Mouse (Mus musculus): ENCODE measurements around the gene Isg20l2. TPM values are rescaled to one million over a fixed set of nuclear protein-coding genes. Genes with fewer than 3 reads are reported as not detected.
"Not testable (repeated sequence)": the region's sequence is repeated elsewhere in the genome, so short reads cannot be mapped to it uniquely, and the experiment has no call there.

Isg20l2 gene
- 43.5 and 49.4 TPM in 2 replicates for polyA plus RNA-seq (2015; fragmentation: Nextera tagmentation; extraction: Ambion mirVana)

DNA sequence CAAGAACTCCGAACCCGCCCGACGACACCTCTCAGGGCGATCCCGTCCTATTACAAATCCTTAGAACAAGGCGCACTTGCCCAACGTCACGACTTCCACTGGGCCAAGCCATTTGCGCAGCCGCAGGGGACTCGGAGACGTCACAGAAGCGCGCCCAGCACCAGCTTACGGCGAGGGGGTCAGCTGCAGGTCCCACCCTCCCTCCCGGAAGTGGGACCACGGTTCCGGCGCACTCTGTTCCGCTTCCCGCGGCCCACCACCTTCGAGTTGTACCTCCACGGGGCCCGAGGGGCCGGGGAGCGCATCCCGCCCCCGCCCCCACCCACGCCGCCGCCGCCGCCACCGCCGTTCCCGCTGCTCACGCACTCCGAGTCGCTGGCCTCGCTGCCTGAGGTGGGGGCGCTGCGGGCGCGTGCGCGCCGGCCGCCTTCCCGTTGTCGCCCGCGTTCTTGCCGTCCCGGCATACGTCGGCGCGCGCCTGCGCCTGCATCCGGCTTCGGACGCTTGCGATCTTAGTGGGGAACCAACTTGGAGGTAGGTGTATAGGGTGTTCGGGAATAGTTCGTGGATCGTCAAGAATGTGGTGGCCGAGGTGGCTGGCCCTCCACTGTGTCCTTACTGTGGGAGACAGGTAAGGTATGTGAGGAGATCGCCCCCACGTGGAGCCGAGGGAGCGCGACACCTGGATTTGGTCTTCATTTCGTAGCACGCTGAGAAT lies at the start of gene Isg20l2, which contains the start of gene Rrnad1:
Gene Isg20l2 (plus strand): TSS at position 237 of the 718 bp plus-strand sequence.
Gene Rrnad1 (minus strand): TSS at position 640 of the 718 bp plus-strand sequence.
- H3K36me3 ChIP-seq (ENCODE audit: control insufficient read depth, insufficient read depth), result peaks cover 17% of the 10 kb centered on the region
- peak within 1 kb of the TSS; percentile 87 for H3K4me2 ChIP-seq (ENCODE audit: low read length)
- peak within 1 kb of the TSS; percentile 84 for H3K9ac ChIP-seq (replicated peaks; ENCODE audit: low read depth, low read length)
- WGBS, result under 1% methylated on average over 63 of the region's 78 CpGs
- no peaks in the 10 kb centered on the region for H3K27me3 ChIP-seq (replicated peaks; ENCODE audit: control insufficient read depth, insufficient read depth, low read length)
- peak; percentile 98 for ATAC-seq
- no peaks in the 10 kb centered on the region for H3K9me3 ChIP-seq (ENCODE audit: control insufficient read depth, low read length)
- peak within 1 kb of the TSS; percentile 87 for H3K27ac ChIP-seq (ENCODE audit: low read length)
- peaks cover 46% of the 10 kb centered on the region for H3K4me1 ChIP-seq (replicated peaks; ENCODE audit: control insufficient read depth, insufficient read depth, low read length)
- H3K4me3 ChIP-seq (replicated peaks; ENCODE audit: low read length), result peak within 1 kb of the TSS; percentile 84

DNA sequence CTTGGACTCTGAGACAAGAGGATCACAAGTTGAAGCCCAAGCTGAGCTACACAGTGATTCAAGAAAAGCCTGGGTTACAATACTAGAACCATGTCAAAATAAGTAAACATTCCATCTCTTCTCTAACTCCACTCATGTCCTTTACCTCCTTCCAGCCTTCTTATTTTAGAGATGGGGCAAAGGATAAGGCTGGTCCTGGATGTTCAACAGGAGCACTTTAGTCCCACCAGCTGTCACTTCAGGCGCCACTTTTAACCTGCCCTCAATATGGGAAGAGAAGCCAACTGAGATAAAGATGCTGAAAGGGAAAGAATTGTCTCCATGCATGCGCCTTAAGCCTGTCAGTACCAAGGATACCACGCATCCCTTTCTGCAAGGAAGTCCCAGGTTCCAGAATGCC lies 45.8 kb upstream of the Isg20l2 start:
- H3K4me1 ChIP-seq (replicated peaks; ENCODE audit: control insufficient read depth, insufficient read depth, low read length), result peaks cover 23% of the 10 kb centered on the region
- ATAC-seq, result no peak
- H3K9ac ChIP-seq (replicated peaks; ENCODE audit: low read depth, low read length), result peak overlapping the region; percentile 90
- peak overlapping the region; percentile 94 for H3K4me2 ChIP-seq (ENCODE audit: low read length)
- 0 out of 2 replicates have a peak overlapping the region, but pooled peaks have one; percentile 82 for H3K27ac ChIP-seq (ENCODE audit: low read length)
- no peaks in the 10 kb centered on the region for H3K27me3 ChIP-seq (replicated peaks; ENCODE audit: control insufficient read depth, insufficient read depth, low read length)
- peak overlapping the region; percentile 99 for H3K4me3 ChIP-seq (replicated peaks; ENCODE audit: low read length)
- H3K36me3 ChIP-seq (ENCODE audit: control insufficient read depth, insufficient read depth), result peaks cover 4% of the 10 kb centered on the region; the same call in 1 of the 2 replicates
- WGBS, result 0% methylated on average over 3 of the region's 3 CpGs
- no peaks in the 10 kb centered on the region for H3K9me3 ChIP-seq (ENCODE audit: control insufficient read depth, low read length)

DNA sequence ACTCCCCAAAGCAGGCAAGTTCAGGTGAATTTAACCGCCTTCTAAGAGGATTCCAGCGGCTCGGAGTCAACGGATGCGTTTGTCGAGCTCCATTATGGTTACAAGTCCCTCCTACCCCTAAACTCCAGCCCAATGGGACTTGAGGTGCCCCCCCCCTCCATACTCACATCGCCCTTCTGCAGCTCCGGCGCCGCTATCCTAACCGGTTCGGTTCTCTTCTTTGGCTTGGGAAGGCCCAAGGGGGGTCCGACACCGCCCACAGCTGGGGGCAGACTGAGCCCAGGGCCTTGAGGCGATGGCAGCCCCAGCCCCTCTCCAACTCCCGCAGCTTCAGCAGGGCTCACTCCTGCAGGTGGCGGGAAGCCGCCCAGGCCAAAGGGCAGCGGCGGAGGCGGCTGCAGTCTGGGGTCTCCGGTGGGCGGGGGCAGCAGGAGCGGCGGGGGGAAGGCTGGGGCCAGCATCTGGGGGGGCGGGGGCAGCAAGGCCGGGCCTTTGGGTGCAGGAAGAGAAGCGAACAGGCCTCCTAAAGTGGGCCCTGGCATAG lies 45.3 kb upstream of the Isg20l2 start:
- 0% methylated on average over 21 of the region's 28 CpGs for WGBS
- Histone ChIP-seq H3K9me3 (ENCODE audit: control insufficient read depth, low read length) (no peaks in the 10 kb centered on the region), H3K4me3 (replicated peaks; ENCODE audit: low read length) (peak overlapping the region; percentile 99), H3K27ac (ENCODE audit: low read length) (peak overlapping the region; percentile 82), H3K4me2 (ENCODE audit: low read length) (peak overlapping the region; percentile 94), H3K27me3 (replicated peaks; ENCODE audit: control insufficient read depth, insufficient read depth, low read length) (no peaks in the 10 kb centered on the region), H3K36me3 (ENCODE audit: control insufficient read depth, insufficient read depth) (peaks cover 3% of the 10 kb centered on the region; the same call in 1 of the 2 replicates), H3K4me1 (replicated peaks; ENCODE audit: control insufficient read depth, insufficient read depth, low read length) (peaks cover 23% of the 10 kb centered on the region), H3K9ac (replicated peaks; ENCODE audit: low read depth, low read length) (peak overlapping the region; percentile 90)
- no peak for ATAC-seq

DNA sequence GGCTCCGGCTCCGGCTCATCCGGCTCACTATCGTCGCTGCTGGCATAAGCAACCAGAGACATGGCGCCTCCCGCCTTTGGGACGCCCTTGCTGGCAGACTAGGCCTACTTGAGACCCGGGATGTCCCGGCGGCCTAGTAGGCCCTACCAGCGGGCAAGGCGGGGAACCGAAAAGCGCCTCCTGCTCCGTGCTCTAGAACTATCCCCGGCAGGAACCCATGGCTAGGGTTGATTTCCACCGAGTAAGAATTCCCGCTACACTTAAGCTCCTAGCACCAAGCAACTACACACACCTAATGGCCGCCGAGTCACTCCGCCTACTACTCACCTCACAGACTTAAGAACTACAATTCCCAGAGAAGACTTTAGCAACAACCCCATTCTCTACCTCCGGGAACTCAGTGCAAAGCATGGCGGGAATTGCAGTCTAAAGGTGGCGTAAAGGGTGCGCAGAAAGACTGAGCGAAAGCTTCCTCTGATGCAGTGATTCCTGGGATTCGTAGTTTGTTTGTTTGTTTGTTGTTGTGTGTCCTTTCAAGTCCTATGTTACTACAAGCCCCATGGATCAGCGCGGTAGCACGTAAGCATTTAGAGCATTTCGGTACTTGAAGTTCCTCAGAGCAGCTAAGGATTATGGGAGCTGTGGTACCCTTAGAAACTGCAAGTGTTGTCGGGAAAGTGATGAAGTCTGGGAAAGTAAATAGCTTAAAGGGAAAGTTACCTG lies 44.7 kb upstream of the Isg20l2 start, which contains the start of gene Prcc:
Gene Prcc (minus strand): TSS at position 328 of the 723 bp plus-strand sequence.
- H3K36me3 ChIP-seq (ENCODE audit: control insufficient read depth, insufficient read depth), result peaks cover 2% of the 10 kb centered on the region; the same call in 1 of the 2 replicates
- peak within 1 kb of the TSS; percentile 90 for H3K9ac ChIP-seq (replicated peaks; ENCODE audit: low read depth, low read length)
- H3K27me3 ChIP-seq (replicated peaks; ENCODE audit: control insufficient read depth, insufficient read depth, low read length), result no peaks in the 10 kb centered on the region
- H3K4me2 ChIP-seq (ENCODE audit: low read length), result peak within 1 kb of the TSS; percentile 94
- peaks cover 23% of the 10 kb centered on the region for H3K4me1 ChIP-seq (replicated peaks; ENCODE audit: control insufficient read depth, insufficient read depth, low read length)
- ATAC-seq, result peak; percentile 99
- H3K4me3 ChIP-seq (replicated peaks; ENCODE audit: low read length), result peak within 1 kb of the TSS; percentile 99
- no peaks in the 10 kb centered on the region for H3K9me3 ChIP-seq (ENCODE audit: control insufficient read depth, low read length)
- WGBS, result under 1% methylated on average over 33 of the region's 33 CpGs
- H3K27ac ChIP-seq (ENCODE audit: low read length), result peak within 1 kb of the TSS; percentile 82

DNA sequence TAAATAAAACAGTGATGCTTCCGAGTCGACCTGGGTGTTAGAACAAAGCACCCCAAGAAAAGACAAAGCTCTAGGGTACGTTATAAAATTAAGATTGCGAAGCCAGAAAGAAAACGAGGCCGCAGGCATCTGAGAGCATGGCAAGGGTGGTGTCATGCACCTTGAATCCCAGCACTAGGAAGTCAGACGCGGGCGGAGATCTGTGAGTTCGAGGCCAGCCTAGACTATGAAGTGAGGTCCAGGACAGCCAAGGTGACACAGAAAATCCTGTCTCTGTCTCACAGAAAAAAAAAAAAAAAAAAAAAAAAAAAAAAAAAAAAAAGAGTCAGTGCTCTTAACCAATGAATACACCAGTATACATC lies 44.1 kb upstream of the Isg20l2 start:
- Histone ChIP-seq H3K27me3 (replicated peaks; ENCODE audit: control insufficient read depth, insufficient read depth, low read length) (no peaks in the 10 kb centered on the region), H3K27ac (ENCODE audit: low read length) (no peak overlapping the region), H3K4me2 (ENCODE audit: low read length) (peak overlapping the region; percentile 54), H3K4me1 (replicated peaks; ENCODE audit: control insufficient read depth, insufficient read depth, low read length) (peaks cover 23% of the 10 kb centered on the region), H3K4me3 (replicated peaks; ENCODE audit: low read length) (peak overlapping the region; percentile 99), H3K9ac (replicated peaks; ENCODE audit: low read depth, low read length) (peak overlapping the region; percentile 59), H3K9me3 (ENCODE audit: control insufficient read depth, low read length) (no peaks in the 10 kb centered on the region), H3K36me3 (ENCODE audit: control insufficient read depth, insufficient read depth) (no peaks in the 10 kb centered on the region)
- WGBS, result 6% methylated on average over 10 of the region's 10 CpGs
- no peak; the same call in 1 of the 2 replicates for ATAC-seq

DNA sequence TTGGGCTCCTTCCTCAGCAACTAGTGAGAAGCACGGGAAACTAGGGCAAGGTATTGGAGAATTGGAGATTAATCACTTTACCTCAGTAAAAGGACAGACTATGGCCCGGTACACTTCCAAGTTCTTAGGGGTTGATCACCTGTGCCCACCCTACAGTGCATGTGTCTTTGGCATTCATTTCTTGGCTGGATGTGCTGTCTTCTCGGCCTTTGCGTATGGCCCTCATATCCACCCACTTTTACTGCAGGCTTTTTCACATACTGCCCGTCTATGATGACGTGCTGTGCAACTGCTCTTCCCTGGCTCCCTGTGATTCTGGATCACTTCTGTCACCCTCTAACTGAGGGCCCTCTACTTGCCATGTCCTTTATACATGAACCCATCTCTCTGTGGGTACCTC lies 43.7 kb upstream of the Isg20l2 start:
- no peak for ATAC-seq
- Histone ChIP-seq H3K4me2 (ENCODE audit: low read length) (peak overlapping the region; percentile 54), H3K27me3 (replicated peaks; ENCODE audit: control insufficient read depth, insufficient read depth, low read length) (no peaks in the 10 kb centered on the region), H3K27ac (ENCODE audit: low read length) (no peak overlapping the region), H3K36me3 (ENCODE audit: control insufficient read depth, insufficient read depth) (no peaks in the 10 kb centered on the region), H3K4me1 (replicated peaks; ENCODE audit: control insufficient read depth, insufficient read depth, low read length) (peaks cover 23% of the 10 kb centered on the region), H3K4me3 (replicated peaks; ENCODE audit: low read length) (peak overlapping the region; percentile 99), H3K9me3 (ENCODE audit: control insufficient read depth, low read length) (no peaks in the 10 kb centered on the region), H3K9ac (replicated peaks; ENCODE audit: low read depth, low read length) (no peak overlapping the region)
- 89% methylated on average over 6 of the region's 6 CpGs for WGBS

DNA sequence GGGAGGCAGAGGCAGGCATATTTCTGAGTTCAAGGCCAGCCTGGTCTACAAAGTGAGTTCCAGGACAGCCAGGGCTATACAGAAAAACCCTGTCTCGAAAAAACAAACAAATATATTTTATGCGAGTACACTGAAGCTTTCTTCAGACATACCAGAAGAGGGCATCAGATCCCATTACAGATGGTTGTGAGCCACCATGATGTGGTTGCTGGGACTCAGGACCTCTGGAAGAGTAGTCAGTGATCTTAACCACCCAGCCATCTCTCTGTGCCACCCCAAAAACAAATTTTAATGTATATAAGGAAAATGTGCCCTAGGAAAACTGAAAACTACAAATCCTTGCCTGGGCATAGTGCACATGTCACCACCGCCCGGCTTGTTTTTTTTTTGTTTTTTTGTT lies 42.7 kb upstream of the Isg20l2 start:
- H3K27ac ChIP-seq (ENCODE audit: low read length); H3K36me3 ChIP-seq (ENCODE audit: control insufficient read depth, insufficient read depth); ATAC-seq; H3K9me3 ChIP-seq (ENCODE audit: control insufficient read depth, low read length); H3K4me3 ChIP-seq (replicated peaks; ENCODE audit: low read length); H3K27me3 ChIP-seq (replicated peaks; ENCODE audit: control insufficient read depth, insufficient read depth, low read length); H3K9ac ChIP-seq (replicated peaks; ENCODE audit: low read depth, low read length); H3K4me2 ChIP-seq (ENCODE audit: low read length): not testable (repeated sequence)
- WGBS, result 82% methylated on average over 4 of the region's 4 CpGs
- H3K4me1 ChIP-seq (replicated peaks; ENCODE audit: control insufficient read depth, insufficient read depth, low read length), result peaks cover 21% of the 10 kb centered on the region

DNA sequence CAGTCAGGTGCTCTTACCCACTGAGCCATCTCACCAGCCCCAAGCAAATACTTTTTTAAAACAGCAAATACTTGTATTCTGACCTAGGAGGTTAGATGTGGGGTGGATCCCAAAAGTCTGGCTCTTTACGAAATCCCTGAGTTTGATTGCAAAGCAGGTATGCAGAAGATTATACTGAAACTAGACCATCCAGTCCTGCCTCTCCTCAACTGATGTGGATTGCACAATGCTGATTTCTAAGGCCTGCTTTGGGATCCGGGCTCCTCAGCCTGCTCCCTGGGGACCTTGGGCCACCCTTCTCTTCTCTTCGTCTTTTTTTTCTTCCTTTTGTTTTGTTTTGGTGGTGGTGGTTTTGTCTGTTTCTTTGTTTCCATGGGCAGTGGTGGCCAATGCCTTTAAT lies 38.6 kb upstream of the Isg20l2 start:
- no peaks in the 10 kb centered on the region for H3K27me3 ChIP-seq (replicated peaks; ENCODE audit: control insufficient read depth, insufficient read depth, low read length)
- ATAC-seq, result no peak
- H3K4me3 ChIP-seq (replicated peaks; ENCODE audit: low read length), result no peak overlapping the region
- H3K9ac ChIP-seq (replicated peaks; ENCODE audit: low read depth, low read length), result no peak overlapping the region
- H3K4me1 ChIP-seq (replicated peaks; ENCODE audit: control insufficient read depth, insufficient read depth, low read length), result no peaks in the 10 kb centered on the region
- no peaks in the 10 kb centered on the region for H3K36me3 ChIP-seq (ENCODE audit: control insufficient read depth, insufficient read depth)
- H3K9me3 ChIP-seq (ENCODE audit: control insufficient read depth, low read length), result no peaks in the 10 kb centered on the region
- 52% methylated on average over 3 of the region's 3 CpGs for WGBS
- no peak overlapping the region for H3K27ac ChIP-seq (ENCODE audit: low read length)
- H3K4me2 ChIP-seq (ENCODE audit: low read length), result no peak overlapping the region

DNA sequence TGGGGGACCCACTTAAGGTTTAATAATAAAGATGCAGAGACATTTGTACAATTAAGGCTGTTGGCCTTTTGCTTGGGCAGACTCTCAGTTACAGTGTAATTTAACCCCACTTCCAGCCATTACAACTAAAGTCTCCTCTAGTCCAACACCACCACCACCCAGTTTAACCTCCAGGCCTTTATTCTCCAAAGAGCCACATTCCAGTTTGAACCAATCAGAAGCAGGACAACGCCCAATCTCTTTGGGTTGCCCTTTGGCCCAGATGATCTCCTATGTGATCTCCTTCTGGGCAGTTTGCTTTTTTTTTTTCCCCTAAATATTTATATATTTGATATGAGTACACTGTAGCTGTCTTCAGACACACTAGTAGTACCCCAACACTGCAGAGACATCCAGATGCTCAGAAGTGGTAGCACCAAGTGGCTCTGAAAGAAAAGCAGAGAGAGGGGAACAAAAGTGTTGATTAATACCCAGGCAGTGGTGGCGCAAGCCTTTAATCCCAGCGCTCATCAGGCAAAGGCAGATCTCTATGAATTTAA lies 36.7 kb upstream of the Isg20l2 start:
- 76% methylated on average over 3 of the region's 3 CpGs for WGBS
- Histone ChIP-seq H3K4me3 (replicated peaks; ENCODE audit: low read length) (no peak overlapping the region), H3K9ac (replicated peaks; ENCODE audit: low read depth, low read length) (no peak overlapping the region), H3K36me3 (ENCODE audit: control insufficient read depth, insufficient read depth) (no peaks in the 10 kb centered on the region), H3K9me3 (ENCODE audit: control insufficient read depth, low read length) (no peaks in the 10 kb centered on the region), H3K4me2 (ENCODE audit: low read length) (no peak overlapping the region), H3K27ac (ENCODE audit: low read length) (no peak overlapping the region), H3K4me1 (replicated peaks; ENCODE audit: control insufficient read depth, insufficient read depth, low read length) (no peaks in the 10 kb centered on the region), H3K27me3 (replicated peaks; ENCODE audit: control insufficient read depth, insufficient read depth, low read length) (no peaks in the 10 kb centered on the region)
- no peak for ATAC-seq
